Mouse (Mus musculus) midbrain, embryonic 16.5 days (tissue): ENCODE results near the gene Etfbkmt. TPM values are rescaled to one million over a fixed set of nuclear protein-coding genes. Genes with fewer than 3 reads are reported as not detected.
"Not testable (repeated sequence)": the region's sequence is repeated elsewhere in the genome, so short reads cannot be mapped to it uniquely, and the experiment has no call there.

Source experiments
- ATAC-seq: fragments of 200-750 bp; cut with Nextera tagmentation; 2 replicates; pipeline ENCODE4 v1.8.0; 2017; ENCODE audit warnings: moderate TSS enrichment
- H3K27ac ChIP-seq: fragments of 300-500 bp; sonication (generic); 2 replicates; pipeline ENCODE4 v1.5.1; 2014; ENCODE audit warnings: mild to moderate bottlenecking, low read length, mixed read lengths
- H3K27me3 ChIP-seq: fragments of 300-500 bp; sonication (generic); 2 replicates; pipeline ENCODE4 v1.6.1; 2014; ENCODE audit warnings: low read depth, low read length, mixed read lengths; ENCODE audit not compliant: control insufficient read depth, insufficient read depth
- H3K36me3 ChIP-seq: fragments of 300-500 bp; sonication (generic); 2 replicates; pipeline ENCODE4 v1.6.1; 2014; ENCODE audit warnings: mild to moderate bottlenecking, low read length, moderate library complexity, mixed read lengths; ENCODE audit not compliant: control insufficient read depth, insufficient read depth
- H3K4me1 ChIP-seq: fragments of 300-500 bp; sonication (generic); 2 replicates; pipeline ENCODE4 v1.6.1; 2014; ENCODE audit warnings: mild to moderate bottlenecking, low read length, mixed read lengths; ENCODE audit not compliant: control insufficient read depth, insufficient read depth
- H3K4me2 ChIP-seq: fragments of 300-500 bp; sonication (generic); 2 replicates; pipeline ENCODE4 v1.6.1; 2014; ENCODE audit warnings: mild to moderate bottlenecking, low read length, mixed read lengths
- H3K4me3 ChIP-seq: fragments of 300-500 bp; sonication (generic); 2 replicates; pipeline ENCODE4 v1.5.1; 2014; ENCODE audit warnings: low read depth, mild to moderate bottlenecking, low read length, moderate library complexity, mixed read lengths
- H3K9ac ChIP-seq: fragments of 300-500 bp; sonication (generic); 2 replicates; pipeline ENCODE4 v1.6.1; 2014; ENCODE audit warnings: low read depth, low read length, mixed read lengths
- H3K9me3 ChIP-seq: fragments of 300-500 bp; sonication (generic); replicated peaks from 2 replicates; pipeline ENCODE4 v1.6.1; 2014; ENCODE audit warnings: mild to moderate bottlenecking, low read length, mixed read lengths; ENCODE audit not compliant: control insufficient read depth, poor library complexity, severe bottlenecking
- WGBS: fragments of 180-500 bp; shearing (Covaris S2); extraction: QIAGEN DNeasy Blood & Tissue Kit; methylation state at CpG from one replicate; pipeline ENCODE4 v1.1.7; 2014; 5-methylcytosine and 5-hydroxymethylcytosine counted together
- polyA plus RNA-seq: library from polyadenylated mRNA; unstranded; fragments of >200 nt; fragmentation: Nextera tagmentation; extraction: Ambion mirVana; gene quantifications from 2 replicates; pipeline ENCODE4 v1.2.1, GENCODE M21; 2015

The Etfbkmt gene
- polyA plus RNA-seq, 1 experiment from 2014 or later = 7.9 TPM

- not testable (repeated sequence) for H3K4me1 ChIP-seq, ATAC-seq, H3K4me3 ChIP-seq, H3K4me2 ChIP-seq, H3K27ac ChIP-seq, H3K9me3 ChIP-seq, H3K27me3 ChIP-seq, H3K9ac ChIP-seq
- 92% methylated on average over 3 of the region's 4 CpGs for WGBS
- peaks cover 31% of the 10 kb centered on the region for H3K36me3 ChIP-seq
These were observed 27.4 kb downstream of the Etfbkmt start for GRCm38 (mm10) chr6:149167038-149167437.

- 100% methylated on average over 1 of the region's 1 CpGs for WGBS
- Histone ChIP-seq H3K4me2 (no peak overlapping the region), H3K27ac (no peak overlapping the region), H3K27me3 (no peaks in the 10 kb centered on the region), H3K4me1 (no peaks in the 10 kb centered on the region), H3K36me3 (peaks cover 26% of the 10 kb centered on the region), H3K4me3 (no peak overlapping the region), H3K9me3 (0 out of 2 replicates have a peak, but pooled peaks cover 2% of the 10 kb centered on the region), H3K9ac (no peak overlapping the region)
- no peak for ATAC-seq
These were observed 28.0 kb downstream of the Etfbkmt start for GRCm38 (mm10) chr6:149167672-149168071.

- H3K36me3 ChIP-seq = peaks cover 25% of the 10 kb centered on the region
These were observed 28.8 kb downstream of the Etfbkmt start for GRCm38 (mm10) chr6:149168436-149168835.

GRCm38 (mm10) chr6:149169965-149170364 lies 30.3 kb downstream of the Etfbkmt start:
- not testable (repeated sequence) for H3K4me3 ChIP-seq, H3K27ac ChIP-seq, H3K27me3 ChIP-seq, H3K9me3 ChIP-seq, H3K9ac ChIP-seq, H3K4me2 ChIP-seq, H3K4me1 ChIP-seq, ATAC-seq
- WGBS = 95% methylated on average over 4 of the region's 4 CpGs
- H3K36me3 ChIP-seq = peaks cover 23% of the 10 kb centered on the region

More at GRCm38 (mm10) chr6:149168436-149168835, 28.8 kb downstream of the Etfbkmt start:
- Histone ChIP-seq H3K4me3 (no peak overlapping the region), H3K9me3 (0 out of 2 replicates have a peak, but pooled peaks cover 2% of the 10 kb centered on the region), H3K27ac (no peak overlapping the region), H3K27me3 (no peaks in the 10 kb centered on the region), H3K4me1 (no peaks in the 10 kb centered on the region), H3K4me2 (no peak overlapping the region), H3K9ac (no peak overlapping the region)
- WGBS = 98% methylated on average over 2 of the region's 2 CpGs
- no peak for ATAC-seq

- Histone ChIP-seq H3K4me1 (no peaks in the 10 kb centered on the region), H3K27me3 (no peaks in the 10 kb centered on the region), H3K27ac (no peak overlapping the region), H3K9me3 (peaks cover 5% of the 10 kb centered on the region), H3K4me2 (no peak overlapping the region), H3K4me3 (no peak overlapping the region), H3K36me3 (peaks cover 29% of the 10 kb centered on the region), H3K9ac (no peak overlapping the region)
- 78% methylated on average over 4 of the region's 4 CpGs for WGBS
- ATAC-seq = no peak
These were observed 34.4 kb downstream of the Etfbkmt start for GRCm38 (mm10) chr6:149173831-149174625.

GRCm38 (mm10) chr6:149174932-149175570 lies 35.4 kb downstream of the Etfbkmt start:
- H3K9me3 ChIP-seq = peaks cover 6% of the 10 kb centered on the region
- H3K9ac ChIP-seq = no peak overlapping the region
- no peaks in the 10 kb centered on the region for H3K27me3 ChIP-seq
- no peak overlapping the region for H3K4me2 ChIP-seq
- H3K4me3 ChIP-seq = no peak overlapping the region
- no peak; the same call in 1 of the 2 replicates for ATAC-seq
- 95% methylated on average over 3 of the region's 3 CpGs for WGBS
- H3K27ac ChIP-seq = no peak overlapping the region
- H3K4me1 ChIP-seq = no peaks in the 10 kb centered on the region
- peaks cover 35% of the 10 kb centered on the region for H3K36me3 ChIP-seq

- no peaks in the 10 kb centered on the region for H3K4me1 ChIP-seq
These were observed 39.4 kb downstream of the Etfbkmt start for GRCm38 (mm10) chr6:149179064-149179463.

GRCm38 (mm10) chr6:149184007-149184406 lies 44.4 kb downstream of the Etfbkmt start:
- peaks cover 19% of the 10 kb centered on the region for H3K4me1 ChIP-seq
- no peak overlapping the region for H3K9ac ChIP-seq
- H3K27me3 ChIP-seq = no peaks in the 10 kb centered on the region
- H3K36me3 ChIP-seq = peaks cover 22% of the 10 kb centered on the region
- ATAC-seq = no peak
- H3K4me3 ChIP-seq = no peak overlapping the region
- no peak overlapping the region for H3K27ac ChIP-seq
- peaks cover under 1% of the 10 kb centered on the region for H3K9me3 ChIP-seq
- 100% methylated on average over 1 of the region's 1 CpGs for WGBS
- H3K4me2 ChIP-seq = no peak overlapping the region

More at GRCm38 (mm10) chr6:149179064-149179463, 39.4 kb downstream of the Etfbkmt start:
- no peak overlapping the region for H3K9ac ChIP-seq
- H3K9me3 ChIP-seq = peaks cover 6% of the 10 kb centered on the region
- H3K4me3 ChIP-seq = no peak overlapping the region
- no peak overlapping the region for H3K27ac ChIP-seq
- H3K36me3 ChIP-seq = peaks cover 46% of the 10 kb centered on the region
- H3K4me2 ChIP-seq = no peak overlapping the region
- no peaks in the 10 kb centered on the region for H3K27me3 ChIP-seq
- no peak for ATAC-seq

- WGBS = 67% methylated on average over 1 of the region's 1 CpGs
These were observed 47.7 kb downstream of the Etfbkmt start for GRCm38 (mm10) chr6:149187371-149187770.

More at GRCm38 (mm10) chr6:149187371-149187770, 47.7 kb downstream of the Etfbkmt start:
- no peak for ATAC-seq
- Histone ChIP-seq H3K9ac (no peak overlapping the region; the same call in 1 of the 2 replicates), H3K4me3 (peak overlapping the region; percentile 69), H3K36me3 (peaks cover 6% of the 10 kb centered on the region; the same call in 1 of the 2 replicates), H3K27ac (no peak overlapping the region), H3K9me3 (no peaks in the 10 kb centered on the region), H3K4me2 (peak overlapping the region; percentile 68), H3K27me3 (no peaks in the 10 kb centered on the region), H3K4me1 (peaks cover 19% of the 10 kb centered on the region)
